Mouse (Mus musculus) embryonic facial prominence, embryonic 14.5 days (tissue): ENCODE measurements around the gene Srpk2. TPM values are rescaled to one million over a fixed set of nuclear protein-coding genes. Genes with fewer than 3 reads are reported as not detected.
A peak's percentile ranks its signal among the peaks of the same experiment; 100 is the strongest.

Experiments
- ATAC-seq: fragments of 200-750 bp; cut with Nextera tagmentation; 2 replicates; pipeline ENCODE4 v1.8.0; 2017; ENCODE audit warnings: low read depth, moderate number of reproducible peaks, moderate TSS enrichment
- DNase-seq: peaks from one replicate; pipeline ENCODE4 v3.0.0-alpha.2; 2015; ENCODE audit warnings: low spot score
- H3K27ac ChIP-seq: fragments of 300-500 bp; sonication (generic); replicated peaks from 2 replicates; pipeline ENCODE4 v1.5.1; 2014; ENCODE audit warnings: low read depth, mild to moderate bottlenecking, low read length, moderate library complexity
- H3K27me3 ChIP-seq: fragments of 300-500 bp; sonication (generic); replicated peaks from 2 replicates; pipeline ENCODE4 v1.6.1; 2014; ENCODE audit warnings: low read length; ENCODE audit not compliant: control insufficient read depth, insufficient read depth
- H3K36me3 ChIP-seq: fragments of 300-500 bp; sonication (generic); 2 replicates; pipeline ENCODE4 v1.6.1; 2014; ENCODE audit warnings: low read length, mixed read lengths; ENCODE audit not compliant: control insufficient read depth, insufficient read depth
- H3K4me1 ChIP-seq: fragments of 300-500 bp; sonication (generic); 2 replicates; pipeline ENCODE4 v1.6.1; 2014; ENCODE audit warnings: antibody characterized with exemption, low read length; ENCODE audit not compliant: control insufficient read depth, insufficient read depth
- H3K4me2 ChIP-seq: fragments of 300-500 bp; sonication (generic); 2 replicates; pipeline ENCODE4 v1.6.1; 2014; ENCODE audit warnings: low read depth, mild to moderate bottlenecking, low read length, moderate library complexity, mixed read lengths
- H3K4me3 ChIP-seq: fragments of 300-500 bp; sonication (generic); 2 replicates; pipeline ENCODE4 v1.5.1; 2014; ENCODE audit warnings: low read depth, mild to moderate bottlenecking, low read length
- H3K9ac ChIP-seq: fragments of 300-500 bp; sonication (generic); 2 replicates; pipeline ENCODE4 v1.6.1; 2014; ENCODE audit warnings: low read depth, mild to moderate bottlenecking, low read length, moderate library complexity, mixed read lengths
- H3K9me3 ChIP-seq: fragments of 300-500 bp; sonication (generic); 2 replicates; pipeline ENCODE4 v1.6.1; 2016; ENCODE audit warnings: low read length; ENCODE audit not compliant: control insufficient read depth
- WGBS: fragments of 180-500 bp; shearing (Covaris S2); extraction: QIAGEN DNeasy Blood & Tissue Kit; methylation state at CpG from one replicate; pipeline ENCODE4 v1.1.7; 2014; 5-methylcytosine and 5-hydroxymethylcytosine counted together
- polyA plus RNA-seq: library from polyadenylated mRNA; unstranded; fragments of >200 nt; fragmentation: Nextera tagmentation; extraction: Ambion mirVana; gene quantifications from 2 replicates; pipeline ENCODE4 v1.2.1, GENCODE M21; 2014

Srpk2 gene
- polyA plus RNA-seq, 1 experiment from 2014 or later: 51.2 TPM

DNA sequence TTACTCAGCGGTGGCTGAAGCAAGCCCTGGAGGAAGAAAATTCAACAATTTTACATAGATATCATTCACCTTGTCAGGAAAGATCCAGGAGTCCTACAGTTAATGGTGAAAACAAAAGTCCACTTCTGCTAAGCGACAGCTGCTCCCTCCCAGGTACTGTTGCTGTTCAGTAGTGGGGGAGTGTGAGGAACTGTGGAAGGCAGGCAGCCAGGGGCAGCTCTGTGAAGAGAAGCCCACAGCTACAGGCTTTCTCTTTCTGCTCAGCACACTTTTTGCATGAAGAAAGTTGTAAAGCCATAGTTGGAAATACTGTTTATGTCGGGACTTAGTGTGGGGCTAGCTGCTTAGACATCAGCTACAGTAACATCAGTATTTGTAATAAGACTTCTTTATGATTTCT is 188.0 kb downstream of the Srpk2 start:
- Histone ChIP-seq H3K4me3 (no peak overlapping the region), H3K9me3 (no peaks in the 10 kb centered on the region), H3K36me3 (peaks cover 87% of the 10 kb centered on the region), H3K4me2 (no peak overlapping the region), H3K27me3 (no peaks in the 10 kb centered on the region), H3K27ac (no peak overlapping the region), H3K4me1 (no peaks in the 10 kb centered on the region), H3K9ac (no peak overlapping the region)
- DNase-seq: no peak
- ATAC-seq: no peak
- WGBS: 88% methylated on average over 3 of the region's 3 CpGs

- DNase-seq (peak; percentile 41), ATAC-seq (peak; percentile 70; the same call in 1 of the 2 replicates)
- H3K4me3 ChIP-seq: no peak overlapping the region
- WGBS: 42% methylated on average over 2 of the region's 2 CpGs
- no peaks in the 10 kb centered on the region for H3K4me1 ChIP-seq
- H3K9ac ChIP-seq: no peak overlapping the region
- no peak overlapping the region for H3K27ac ChIP-seq
- no peak overlapping the region for H3K4me2 ChIP-seq
- peaks cover 85% of the 10 kb centered on the region for H3K36me3 ChIP-seq
- no peaks in the 10 kb centered on the region for H3K27me3 ChIP-seq
- H3K9me3 ChIP-seq: no peaks in the 10 kb centered on the region
Measured at GRCm38 (mm10) chr5:23490797-23491196, 193.6 kb downstream of the Srpk2 start.

DNA sequence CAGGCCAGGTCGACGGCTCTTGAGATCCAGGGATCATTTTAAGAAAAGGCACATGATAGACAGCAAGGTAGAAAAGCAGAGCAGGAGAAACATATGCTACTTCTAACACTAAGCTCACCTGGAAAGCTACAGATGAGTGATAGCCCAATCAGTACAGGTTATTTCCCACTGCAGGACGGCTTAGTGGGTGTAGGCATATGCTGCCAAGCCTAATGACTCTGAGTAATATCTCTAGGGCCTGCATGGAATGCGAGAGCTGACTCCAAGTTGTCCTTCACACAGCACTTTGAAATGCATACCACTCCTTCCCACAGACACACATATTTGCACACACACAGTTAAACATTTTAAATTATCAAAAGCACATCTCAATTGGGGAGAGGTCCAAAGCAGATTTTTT is 195.2 kb downstream of the Srpk2 start:
- DNase-seq: no peak
- Histone ChIP-seq H3K27me3 (no peaks in the 10 kb centered on the region), H3K9me3 (no peaks in the 10 kb centered on the region), H3K36me3 (peaks cover 85% of the 10 kb centered on the region), H3K4me3 (no peak overlapping the region), H3K27ac (no peak overlapping the region), H3K4me1 (no peaks in the 10 kb centered on the region), H3K4me2 (no peak overlapping the region), H3K9ac (no peak overlapping the region)
- no peak for ATAC-seq
- WGBS: 89% methylated on average over 4 of the region's 4 CpGs

- H3K27me3 ChIP-seq: no peaks in the 10 kb centered on the region
- no peak overlapping the region for H3K9ac ChIP-seq
- WGBS: 85% methylated on average over 7 of the region's 7 CpGs
- no peak overlapping the region for H3K4me2 ChIP-seq
- H3K9me3 ChIP-seq: no peaks in the 10 kb centered on the region
- no peak overlapping the region for H3K27ac ChIP-seq
- H3K4me1 ChIP-seq: no peaks in the 10 kb centered on the region
- ATAC-seq (no peak), DNase-seq (no peak)
- no peak overlapping the region for H3K4me3 ChIP-seq
- peaks cover 87% of the 10 kb centered on the region for H3K36me3 ChIP-seq
Measured at GRCm38 (mm10) chr5:23483811-23484210, 200.6 kb downstream of the Srpk2 start.

DNA sequence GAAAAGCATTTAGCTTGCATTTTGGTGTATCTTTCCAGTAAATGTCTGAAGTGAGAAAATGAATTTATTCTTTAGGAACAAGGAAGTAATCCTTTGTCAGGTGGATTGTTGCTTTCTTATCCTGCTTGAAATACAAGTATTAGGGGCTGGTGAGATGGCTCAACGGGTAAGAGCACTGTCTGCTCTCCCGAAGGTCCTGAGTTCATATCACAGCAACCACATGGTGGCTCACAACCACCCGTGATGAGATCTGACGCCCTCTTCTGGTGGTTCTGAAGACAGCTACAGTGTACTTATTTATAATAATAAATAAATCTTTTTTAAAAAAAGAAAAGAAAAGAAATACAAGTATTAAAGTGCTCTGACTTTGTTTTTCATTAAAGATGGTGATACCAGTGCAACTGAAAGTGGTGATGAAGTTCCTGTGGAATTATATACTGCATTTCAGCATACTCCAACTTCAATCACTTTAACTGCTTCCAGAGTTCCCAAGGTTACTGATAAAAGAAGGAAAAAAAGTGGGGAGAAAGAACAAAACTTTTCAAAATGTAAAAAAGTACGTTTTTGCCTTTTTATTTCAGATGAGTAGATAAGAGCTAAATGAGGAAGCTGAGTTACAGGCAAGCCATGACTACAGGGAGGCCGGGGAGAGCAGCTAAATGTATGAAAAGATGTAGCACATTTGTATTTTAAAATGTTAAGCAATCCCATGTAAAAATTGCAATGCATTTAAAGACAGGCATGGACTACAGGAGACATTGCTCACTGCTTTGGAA is 211.1 kb downstream of the Srpk2 start:
- H3K4me3 ChIP-seq: no peak overlapping the region
- 70% methylated on average over 6 of the region's 6 CpGs for WGBS

DNA sequence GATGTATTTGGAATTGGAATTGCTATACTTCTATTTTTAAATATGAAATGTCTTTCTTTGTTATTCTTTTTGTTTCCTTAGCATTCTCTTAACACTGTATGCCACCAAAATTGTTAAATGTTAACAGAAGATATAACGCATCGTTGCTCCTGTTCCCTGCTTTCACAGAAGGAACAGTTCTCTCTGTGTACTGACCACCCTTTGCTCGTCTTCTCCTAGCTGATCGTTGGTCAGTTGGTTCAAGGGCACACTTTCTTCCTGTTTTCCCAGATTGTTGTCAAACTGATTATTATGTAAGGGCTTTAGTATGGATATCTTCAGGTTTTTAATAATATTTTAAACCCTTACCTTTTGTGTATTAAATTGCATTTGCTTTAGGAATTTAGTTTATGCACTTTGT is 217.9 kb downstream of the Srpk2 start:
- no peak overlapping the region for H3K4me3 ChIP-seq
- peaks cover 78% of the 10 kb centered on the region for H3K36me3 ChIP-seq
- no peak for DNase-seq

More for the DNA sequence above, 211.1 kb downstream of the Srpk2 start:
- ATAC-seq (no peak), DNase-seq (no peak)
- no peak overlapping the region for H3K27ac ChIP-seq
- H3K27me3 ChIP-seq: no peaks in the 10 kb centered on the region
- no peak overlapping the region for H3K4me2 ChIP-seq
- no peaks in the 10 kb centered on the region for H3K9me3 ChIP-seq
- H3K36me3 ChIP-seq: peaks cover 73% of the 10 kb centered on the region
- H3K4me1 ChIP-seq: no peaks in the 10 kb centered on the region
- no peak overlapping the region for H3K9ac ChIP-seq

GRCm38 (mm10) chr5:23464743-23465142 is 219.7 kb downstream of the Srpk2 start:
- Histone ChIP-seq H3K9ac (no peak overlapping the region), H3K27ac (no peak overlapping the region), H3K4me2 (no peak overlapping the region), H3K27me3 (no peaks in the 10 kb centered on the region), H3K36me3 (peaks cover 63% of the 10 kb centered on the region), H3K4me3 (no peak overlapping the region), H3K4me1 (no peaks in the 10 kb centered on the region), H3K9me3 (no peaks in the 10 kb centered on the region)
- ATAC-seq (no peak), DNase-seq (no peak)
- 93% methylated on average over 8 of the region's 8 CpGs for WGBS

More for the DNA sequence above, 217.9 kb downstream of the Srpk2 start:
- no peaks in the 10 kb centered on the region for H3K27me3 ChIP-seq
- H3K4me2 ChIP-seq: no peak overlapping the region
- no peak overlapping the region for H3K27ac ChIP-seq
- WGBS: 95% methylated on average over 4 of the region's 4 CpGs
- no peak overlapping the region for H3K9ac ChIP-seq
- no peaks in the 10 kb centered on the region for H3K9me3 ChIP-seq
- ATAC-seq: no peak
- no peaks in the 10 kb centered on the region for H3K4me1 ChIP-seq

DNA sequence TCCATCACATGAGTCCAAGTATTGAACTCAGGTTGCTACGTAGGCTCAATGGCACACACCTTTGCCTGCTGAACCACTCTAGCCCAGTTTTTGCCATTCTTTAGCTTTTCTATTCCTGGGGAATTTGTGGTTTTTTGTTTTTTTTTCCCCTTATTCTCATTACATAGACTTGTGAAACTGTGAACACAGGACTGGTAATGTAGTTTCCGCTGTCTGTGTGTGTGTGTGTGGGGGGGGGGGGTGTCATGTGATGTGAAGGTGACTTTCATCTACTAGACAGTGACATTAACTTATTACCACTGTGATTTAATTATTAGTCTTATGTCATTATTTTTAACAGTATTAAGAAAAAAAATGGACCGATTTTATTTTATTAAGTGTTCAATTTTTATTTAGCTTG is 220.2 kb downstream of the Srpk2 start:
- Histone ChIP-seq H3K27me3 (no peaks in the 10 kb centered on the region), H3K27ac (no peak overlapping the region), H3K4me1 (no peaks in the 10 kb centered on the region), H3K4me3 (no peak overlapping the region), H3K9me3 (no peaks in the 10 kb centered on the region), H3K9ac (no peak overlapping the region), H3K36me3 (peaks cover 58% of the 10 kb centered on the region), H3K4me2 (no peak overlapping the region)
- DNase-seq (no peak), ATAC-seq (no peak)
- WGBS: 95% methylated on average over 3 of the region's 3 CpGs

GRCm38 (mm10) chr5:23461688-23462087 is 222.7 kb downstream of the Srpk2 start:
- DNase-seq (peak; percentile 26), ATAC-seq (no peak)
- H3K4me2 ChIP-seq: no peak overlapping the region
- no peak overlapping the region for H3K4me3 ChIP-seq
- no peaks in the 10 kb centered on the region for H3K9me3 ChIP-seq
- no peak overlapping the region for H3K9ac ChIP-seq
- H3K27ac ChIP-seq: no peak overlapping the region
- H3K27me3 ChIP-seq: no peaks in the 10 kb centered on the region
- peaks cover 46% of the 10 kb centered on the region for H3K36me3 ChIP-seq
- H3K4me1 ChIP-seq: no peaks in the 10 kb centered on the region
- 43% methylated on average over 2 of the region's 2 CpGs for WGBS
